Mouse (Mus musculus) heart, embryonic 12.5 days (tissue): ENCODE results near the gene Gmnn. TPM values are rescaled to one million over a fixed set of nuclear protein-coding genes. Genes with fewer than 3 reads are reported as not detected.

Experiments
- ATAC-seq: fragments of 200-750 bp; cut with Nextera tagmentation; 2 replicates; pipeline ENCODE4 v1.8.0; 2017; ENCODE audit warnings: moderate TSS enrichment, moderate library complexity; ENCODE audit not compliant: insufficient number of reproducible peaks, low FRiP score
- H3K27ac ChIP-seq: fragments of 300-500 bp; sonication (generic); 2 replicates; pipeline ENCODE4 v1.5.1; 2016; ENCODE audit warnings: mild to moderate bottlenecking, moderate library complexity; ENCODE audit not compliant: poor library complexity, severe bottlenecking
- H3K27me3 ChIP-seq: fragments of 300-500 bp; sonication (generic); replicated peaks from 2 replicates; pipeline ENCODE4 v1.6.1; 2016; ENCODE audit warnings: mild to moderate bottlenecking, moderate library complexity
- H3K36me3 ChIP-seq: fragments of 300-500 bp; sonication (generic); 2 replicates; pipeline ENCODE4 v1.6.1; 2016; ENCODE audit warnings: mild to moderate bottlenecking, moderate library complexity
- H3K4me1 ChIP-seq: fragments of 300-500 bp; sonication (generic); replicated peaks from 2 replicates; pipeline ENCODE4 v1.6.1; 2016; ENCODE audit warnings: mild to moderate bottlenecking
- H3K4me2 ChIP-seq: fragments of 300-500 bp; sonication (generic); 2 replicates; pipeline ENCODE4 v1.6.1; 2016; ENCODE audit warnings: mild to moderate bottlenecking, moderate library complexity
- H3K4me3 ChIP-seq: fragments of 300-500 bp; sonication (generic); 2 replicates; pipeline ENCODE4 v1.5.1; 2016; ENCODE audit warnings: mild to moderate bottlenecking
- H3K9ac ChIP-seq: fragments of 300-500 bp; sonication (generic); 2 replicates; pipeline ENCODE4 v1.6.1; 2016; ENCODE audit warnings: mild to moderate bottlenecking, moderate library complexity
- H3K9me3 ChIP-seq: fragments of 300-500 bp; sonication (generic); replicated peaks from 2 replicates; pipeline ENCODE4 v1.6.1; 2016; ENCODE audit warnings: mild to moderate bottlenecking, moderate library complexity
- WGBS: fragments of 180-500 bp; shearing (Covaris S2); methylation state at CpG from one replicate; pipeline ENCODE4 v1.1.7; 2016; 5-methylcytosine and 5-hydroxymethylcytosine counted together
- polyA plus RNA-seq: library from polyadenylated mRNA; unstranded; fragments of >200 nt; fragmentation: Nextera tagmentation; extraction: Ambion mirVana; gene quantifications from 2 replicates; pipeline ENCODE4 v1.2.1, GENCODE M21; 2016

The Gmnn gene
- polyA plus RNA-seq, 1 experiment from 2014 or later: 114 TPM

GRCm38 (mm10) chr13:24702128-24702527, 59.6 kb downstream of the Gmnn start:
- H3K4me1 ChIP-seq: 0 out of 2 replicates have a peak, but pooled peaks cover 5% of the 10 kb centered on the region
- 61% methylated on average over 5 of the region's 5 CpGs for WGBS
- H3K9me3 ChIP-seq: no peaks in the 10 kb centered on the region

More at GRCm38 (mm10) chr13:24702128-24702527, 59.6 kb downstream of the Gmnn start:
- no peak for ATAC-seq
- H3K27me3 ChIP-seq: no peaks in the 10 kb centered on the region
- no peak overlapping the region for H3K4me3 ChIP-seq
- no peak overlapping the region for H3K4me2 ChIP-seq
- no peak overlapping the region for H3K9ac ChIP-seq
- H3K27ac ChIP-seq: no peak overlapping the region
- H3K36me3 ChIP-seq: peaks cover 9% of the 10 kb centered on the region

Other genes starting within 250 kb of the Gmnn start
- gene Ripor2, start 179.7 kb downstream of the Gmnn start, polyA plus RNA-seq: 10.5 and 10.9 TPM in 2 replicates
- not detected in 2 replicates for gene Armh2, start 20.7 kb downstream of the Gmnn start, polyA plus RNA-seq
- 9.4 and 12.6 TPM in 2 replicates for gene BC005537, start 39.7 kb upstream of the Gmnn start, polyA plus RNA-seq
- gene Acot13, start 69.6 kb upstream of the Gmnn start, polyA plus RNA-seq: 187 and 195 TPM in 2 replicates
- gene Tdp2, start 69.8 kb upstream of the Gmnn start, polyA plus RNA-seq: 38.5 and 38.9 TPM in 2 replicates
- gene D130043K22Rik, start 83.2 kb upstream of the Gmnn start, polyA plus RNA-seq: 0.28 TPM in 1 of 2 replicates, not detected in the other
- gene Aldh5a1, start 175.7 kb upstream of the Gmnn start, polyA plus RNA-seq: 13.3 and 13.8 TPM in 2 replicates
- 0.15 and 0.24 TPM in 2 replicates for gene Gpld1, start 181.2 kb upstream of the Gmnn start, polyA plus RNA-seq